Mouse (Mus musculus) yolk sac, embryonic 10.5 days (tissue): ENCODE results near the gene Slc46a1.

Experiments
- DNase-seq: peaks from one replicate; pipeline ENCODE4 v3.0.0-alpha.2; 2017; ENCODE audit warnings: low spot score

Gene Slc46a1

GRCm38 (mm10) chr11:78455308-78455707 is 10.2 kb upstream of the Slc46a1 start:
- no peak for DNase-seq

- no peak for DNase-seq
Measured at GRCm38 (mm10) chr11:78458740-78459139, 6.8 kb upstream of the Slc46a1 start.

GRCm38 (mm10) chr11:78461894-78462293 is 3.6 kb upstream of the Slc46a1 start:
- DNase-seq: no peak

- DNase-seq: no peak
Measured at GRCm38 (mm10) chr11:78462669-78463068, 2.8 kb upstream of the Slc46a1 start.

GRCm38 (mm10) chr11:78463286-78464036 is 2.0 kb upstream of the Slc46a1 start:
- DNase-seq: peak; percentile 35

- no peak for DNase-seq
Measured at GRCm38 (mm10) chr11:78465116-78465515, 381 bp upstream of the Slc46a1 start.

- no peak for DNase-seq
Measured at GRCm38 (mm10) chr11:78466242-78466912, 880 bp downstream of the Slc46a1 start.

- no peak for DNase-seq
Measured at GRCm38 (mm10) chr11:78467515-78467914, 2.0 kb downstream of the Slc46a1 start.

- DNase-seq: no peak
Measured at GRCm38 (mm10) chr11:78467932-78468331, 2.4 kb downstream of the Slc46a1 start.

GRCm38 (mm10) chr11:78471326-78472103 is 6.0 kb downstream of the Slc46a1 start:
- DNase-seq: no peak

GRCm38 (mm10) chr11:78475289-78475688 is 9.8 kb downstream of the Slc46a1 start:
- no peak for DNase-seq

- DNase-seq: no peak
Measured at GRCm38 (mm10) chr11:78483639-78484038, 18.1 kb downstream of the Slc46a1 start.

GRCm38 (mm10) chr11:78488168-78488567 is 22.7 kb downstream of the Slc46a1 start:
- peak; percentile 57 for DNase-seq

GRCm38 (mm10) chr11:78490781-78491241 is 25.3 kb downstream of the Slc46a1 start:
- peak; percentile 48 for DNase-seq

- no peak for DNase-seq
Measured at GRCm38 (mm10) chr11:78495904-78496303, 30.4 kb downstream of the Slc46a1 start.

GRCm38 (mm10) chr11:78497071-78497541 is 31.6 kb downstream of the Slc46a1 start:
- DNase-seq: no peak

GRCm38 (mm10) chr11:78497544-78498522 is 32.3 kb downstream of the Slc46a1 start, which contains the start of gene Sarm1:
Sarm1 (minus strand) TSS chr11:78497754.
- peak; percentile 91 for DNase-seq

GRCm38 (mm10) chr11:78499004-78499403 is 33.5 kb downstream of the Slc46a1 start, which contains the start of gene Vtn:
Vtn (plus strand) TSS chr11:78499091.
- DNase-seq: no peak

GRCm38 (mm10) chr11:78499543-78499942 is 34.0 kb downstream of the Slc46a1 start:
- no peak for DNase-seq

GRCm38 (mm10) chr11:78500623-78501202 is 35.2 kb downstream of the Slc46a1 start:
- DNase-seq: peak; percentile 70

- DNase-seq: no peak
Measured at GRCm38 (mm10) chr11:78501529-78501928, 36.0 kb downstream of the Slc46a1 start.
